Mouse (Mus musculus) heart, postnatal 0 days (tissue): ENCODE measurements at regions not wholly inside any gene's neighbourhood (a gene's known extent, or its start where the extent isn't known, plus 50 kb on each side); places are given as distances from the start of the nearest gene placed in this dataset.

Source experiments
- ATAC-seq: fragments of 200-750 bp; cut with Nextera tagmentation; 2 replicates; pipeline ENCODE4 v1.8.0; 2017; ENCODE audit warnings: low read depth, moderate number of reproducible peaks, moderate library complexity; ENCODE audit not compliant: insufficient read depth
- DNase-seq: peaks from one replicate; pipeline ENCODE4 v3.0.0-alpha.2; 2016; ENCODE audit warnings: low spot score
- H3K27ac ChIP-seq: fragments of 300-500 bp; sonication (generic); 2 replicates; pipeline ENCODE4 v1.5.1; 2014; ENCODE audit warnings: low read depth, mild to moderate bottlenecking
- H3K27me3 ChIP-seq: fragments of 300-500 bp; sonication (generic); 2 replicates; pipeline ENCODE4 v1.6.1; 2014; ENCODE audit warnings: low read length, mixed read lengths; ENCODE audit not compliant: control insufficient read depth, insufficient read depth
- H3K36me3 ChIP-seq: fragments of 300-500 bp; sonication (generic); replicated peaks from 2 replicates; pipeline ENCODE4 v1.6.1; 2014; ENCODE audit warnings: low read length, mixed read lengths; ENCODE audit not compliant: control insufficient read depth, insufficient read depth
- H3K4me1 ChIP-seq: fragments of 300-500 bp; sonication (generic); 2 replicates; pipeline ENCODE4 v1.6.1; 2014; ENCODE audit warnings: antibody characterized with exemption; ENCODE audit not compliant: control insufficient read depth, insufficient read depth
- H3K4me2 ChIP-seq: fragments of 300-500 bp; sonication (generic); 2 replicates; pipeline ENCODE4 v1.6.1; 2014; ENCODE audit warnings: low read depth, mild to moderate bottlenecking, low read length, moderate library complexity
- H3K4me3 ChIP-seq: fragments of 300-500 bp; sonication (generic); 2 replicates; pipeline ENCODE4 v1.5.1; 2014; ENCODE audit warnings: low read depth, low read length
- H3K9ac ChIP-seq: fragments of 300-500 bp; sonication (generic); replicated peaks from 2 replicates; pipeline ENCODE4 v1.6.1; 2014; ENCODE audit warnings: low read depth, low read length, mixed read lengths
- H3K9me3 ChIP-seq: fragments of 300-500 bp; sonication (generic); replicated peaks from 2 replicates; pipeline ENCODE4 v1.6.1; 2016; ENCODE audit warnings: low read length; ENCODE audit not compliant: control insufficient read depth
- CTCF ChIP-seq: IDR thresholded peaks from 2 replicates; pipeline ENCODE4 v1.5.1; 2016; ENCODE audit warnings: antibody characterized with exemption, control low read depth, low read depth
- EP300 ChIP-seq: IDR thresholded peaks from 2 replicates; pipeline ENCODE4 v1.6.1; 2016; ENCODE audit warnings: antibody characterized with exemption, low read depth
- WGBS: fragments of 180-500 bp; shearing (Covaris S2); extraction: QIAGEN DNeasy Blood & Tissue Kit; methylation state at CpG from one replicate; pipeline ENCODE4 v1.1.7; 2014; 5-methylcytosine and 5-hydroxymethylcytosine counted together

- TF ChIP-seq EP300 (no peak), CTCF (no peak)
- no peaks in the 10 kb centered on the region for H3K27me3 ChIP-seq
- no peak overlapping the region for H3K4me2 ChIP-seq
- no peak overlapping the region for H3K9ac ChIP-seq
- H3K4me1 ChIP-seq = 0 out of 2 replicates have a peak, but pooled peaks cover 3% of the 10 kb centered on the region
- H3K36me3 ChIP-seq = no peaks in the 10 kb centered on the region
- no peaks in the 10 kb centered on the region for H3K9me3 ChIP-seq
- 75% methylated on average over 3 of the region's 3 CpGs for WGBS
- no peak overlapping the region for H3K27ac ChIP-seq
- DNase-seq = no peak
- H3K4me3 ChIP-seq = no peak overlapping the region
- ATAC-seq = no peak
These were observed 97.1 kb downstream of the Tpra1 start for GRCm38 (mm10) chr6:88998927-88999722.

DNA sequence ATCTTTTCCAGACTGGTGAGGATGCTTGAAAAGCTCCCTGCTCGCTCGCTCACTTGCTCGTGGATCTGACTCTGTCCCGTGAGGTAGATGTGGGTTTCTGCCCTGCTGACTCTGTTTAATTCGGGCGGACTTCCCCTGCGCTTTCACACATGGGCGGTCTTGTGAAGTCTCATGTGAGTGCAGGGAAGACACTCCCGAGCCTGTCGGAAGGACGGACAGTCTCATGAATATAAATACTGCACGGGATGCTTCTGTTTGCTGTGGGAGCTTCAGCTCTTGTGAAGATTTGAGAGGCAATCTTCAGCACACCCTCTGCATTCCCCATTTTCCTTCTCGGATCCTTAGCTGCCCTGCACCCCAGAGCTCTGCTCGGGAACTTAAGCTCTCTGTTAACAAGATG is 98.3 kb downstream of the Tpra1 start:
- no peak overlapping the region for H3K4me2 ChIP-seq
- WGBS = 36% methylated on average over 14 of the region's 14 CpGs
- H3K4me3 ChIP-seq = no peak overlapping the region

DNA sequence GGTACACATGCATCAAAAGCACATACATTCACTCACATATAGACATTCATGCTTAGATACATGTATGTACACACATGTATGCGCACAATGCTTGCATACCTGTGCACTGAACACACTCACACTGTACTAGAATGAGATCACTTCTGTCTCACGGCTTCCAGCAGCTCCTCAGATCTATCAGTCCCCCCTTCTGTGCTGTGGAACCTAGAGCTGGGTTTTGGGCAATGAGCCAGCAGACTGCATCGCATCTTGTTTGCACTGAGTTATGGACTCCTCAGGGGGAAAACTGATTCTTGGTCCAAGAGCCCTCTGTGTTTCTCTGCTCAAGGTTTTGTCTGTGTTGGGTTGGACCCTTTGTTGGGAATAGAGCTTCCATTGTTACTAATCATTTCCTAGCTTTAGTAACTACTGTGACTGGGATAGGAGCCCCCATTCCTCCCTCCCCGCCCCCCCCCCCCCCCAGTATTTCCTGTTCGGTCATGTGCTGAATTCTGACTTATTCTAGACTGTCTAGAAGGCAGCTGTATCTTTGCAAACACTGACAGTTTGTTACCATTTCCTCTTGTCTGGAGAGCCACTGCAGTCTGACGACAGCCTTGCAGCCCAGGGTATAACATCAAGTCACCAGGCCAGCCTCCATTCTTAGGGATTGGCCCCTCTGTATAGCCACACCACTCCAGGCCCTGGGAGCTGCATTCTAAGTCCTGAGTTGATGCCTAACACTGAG is 101.3 kb downstream of the Tpra1 start:
- peak; percentile 52 for ATAC-seq
- H3K27ac ChIP-seq = peak overlapping the region; percentile 32
- H3K36me3 ChIP-seq = no peaks in the 10 kb centered on the region
- no peak overlapping the region for H3K4me2 ChIP-seq
- H3K9me3 ChIP-seq = no peaks in the 10 kb centered on the region
- H3K27me3 ChIP-seq = no peaks in the 10 kb centered on the region
- no peak for TF ChIP-seq EP300
- no peak for TF ChIP-seq CTCF
- H3K4me3 ChIP-seq = no peak overlapping the region
- peak; percentile 14 for DNase-seq
- 44% methylated on average over 5 of the region's 6 CpGs for WGBS
- H3K4me1 ChIP-seq = peaks cover 4% of the 10 kb centered on the region; the same call in 1 of the 2 replicates
- no peak overlapping the region for H3K9ac ChIP-seq

More for the DNA sequence above, 98.3 kb downstream of the Tpra1 start:
- Histone ChIP-seq H3K27ac (no peak overlapping the region), H3K36me3 (no peaks in the 10 kb centered on the region), H3K9ac (no peak overlapping the region), H3K27me3 (no peaks in the 10 kb centered on the region), H3K4me1 (0 out of 2 replicates have a peak, but pooled peaks cover 3% of the 10 kb centered on the region), H3K9me3 (no peaks in the 10 kb centered on the region)
- no peak for TF ChIP-seq EP300
- TF ChIP-seq CTCF = no peak
- ATAC-seq (no peak), DNase-seq (no peak)

DNA sequence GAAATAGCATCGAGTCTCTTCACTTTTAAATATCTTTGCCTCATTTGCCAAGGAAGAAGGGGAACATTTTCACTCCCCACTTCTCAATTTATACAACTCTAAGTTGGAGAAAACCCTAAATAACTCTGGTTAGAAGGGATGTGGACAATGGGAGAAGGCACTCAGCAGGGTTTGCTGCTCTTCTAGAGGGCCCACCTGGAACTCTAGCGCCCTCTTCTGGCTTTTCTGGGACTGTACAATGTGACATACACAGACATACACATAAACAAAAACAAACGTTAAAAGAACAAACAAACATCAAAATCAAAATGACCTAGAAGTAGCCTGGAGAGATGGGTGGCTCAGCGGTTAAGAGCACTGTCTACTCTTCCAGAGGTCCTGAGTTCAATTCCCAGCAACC is 103.0 kb downstream of the Tpra1 start:
- Histone ChIP-seq H3K27me3 (no peaks in the 10 kb centered on the region), H3K4me1 (peaks cover 7% of the 10 kb centered on the region; the same call in 1 of the 2 replicates), H3K4me2 (no peak overlapping the region), H3K4me3 (no peak overlapping the region), H3K27ac (no peak overlapping the region), H3K9me3 (no peaks in the 10 kb centered on the region), H3K36me3 (no peaks in the 10 kb centered on the region), H3K9ac (no peak overlapping the region)
- DNase-seq = no peak
- WGBS = 43% methylated on average over 4 of the region's 4 CpGs
- no peak for ATAC-seq
- TF ChIP-seq EP300 = no peak
- TF ChIP-seq CTCF = peak; percentile 12; the same call in 1 of the 2 replicates

- Histone ChIP-seq H3K9ac (no peak overlapping the region), H3K36me3 (no peaks in the 10 kb centered on the region), H3K9me3 (no peaks in the 10 kb centered on the region), H3K4me2 (peak overlapping the region; percentile 17; the same call in 1 of the 2 replicates), H3K27me3 (no peaks in the 10 kb centered on the region), H3K4me1 (peaks cover 7% of the 10 kb centered on the region; the same call in 1 of the 2 replicates), H3K4me3 (no peak overlapping the region), H3K27ac (no peak overlapping the region)
- no peak for TF ChIP-seq EP300
- no peak for TF ChIP-seq CTCF
- 52% methylated on average over 17 of the region's 17 CpGs for WGBS
- ATAC-seq (no peak), DNase-seq (no peak)
These were observed 104.9 kb downstream of the Tpra1 start for GRCm38 (mm10) chr6:89006997-89007396.
